Mouse (Mus musculus) lung, adult 2 months (tissue): Measurements from ENCODE around the gene Lrp10. TPM values are rescaled to one million over a fixed set of nuclear protein-coding genes. Genes with fewer than 3 reads are reported as not detected.

ENCODE experiments used
- DNase-seq: peaks from one replicate; pipeline ENCODE4 v3.0.0; 2022
- H3K4me1 ChIP-seq: fragments of 200-500 bp; 2 replicates; pipeline ENCODE4 v1.6.1; 2011; ENCODE audit warnings: low read length; ENCODE audit not compliant: control insufficient read depth, insufficient read depth
- H3K4me3 ChIP-seq: fragments of 200-500 bp; replicated peaks from 2 replicates; pipeline ENCODE3; 2011; ENCODE audit warnings: low read depth, mild to moderate bottlenecking, control low read depth, low read length; ENCODE audit errors: extremely low read depth
- CTCF ChIP-seq: fragments of 200-500 bp; IDR thresholded peaks from 2 replicates; pipeline ENCODE4 v1.5.1; 2011; ENCODE audit warnings: mild to moderate bottlenecking, low read length, control low read depth; ENCODE audit not compliant: insufficient read depth
- POLR2A ChIP-seq: fragments of 200-500 bp; IDR thresholded peaks from 2 replicates; pipeline ENCODE4 v1.6.1; 2011; ENCODE audit warnings: low read depth, mild to moderate bottlenecking, control low read depth, low read length, borderline replicate concordance; ENCODE audit errors: extremely low read depth
- WGBS: fragments of 180-500 bp; shearing (Covaris S2); methylation state at CpG from one replicate; pipeline ENCODE4 v1.1.7; 2018; 5-methylcytosine and 5-hydroxymethylcytosine counted together
- polyA plus RNA-seq: library from polyadenylated mRNA; depleted of rRNA; stranded (reverse); fragments of >200 nt; gene quantifications from 2 replicates; pipeline ENCODE4 v1.2.3, GENCODE M21; 2012

Gene Lrp10
- polyA plus RNA-seq, 1 experiment: 184 TPM

- no peak for DNase-seq
- WGBS: 26% methylated on average over 14 of the region's 14 CpGs
- peaks cover 11% of the 10 kb centered on the region for H3K4me1 ChIP-seq
- H3K4me3 ChIP-seq: peak overlapping the region; percentile 98
- no peak for TF ChIP-seq CTCF
- TF ChIP-seq POLR2A: no peak
Observed at GRCm38 (mm10) chr14:54426003-54426688, 37.8 kb upstream of the Lrp10 start.

GRCm38 (mm10) chr14:54426689-54427398 is 37.1 kb upstream of the Lrp10 start, which contains the start of gene Mrpl52:
Gene Mrpl52 (plus strand): TSS chr14:54426909.
- H3K4me1 ChIP-seq: peaks cover 11% of the 10 kb centered on the region
- no peak for TF ChIP-seq CTCF
- TF ChIP-seq POLR2A: peak; percentile 88; the same call in 1 of the 2 replicates
- peak; percentile 91 for DNase-seq
- 1% methylated on average over 48 of the region's 48 CpGs for WGBS
- H3K4me3 ChIP-seq: peak within 1 kb of the TSS; percentile 98

- Histone ChIP-seq H3K4me3 (no peak overlapping the region), H3K4me1 (peaks cover 11% of the 10 kb centered on the region)
- DNase-seq: no peak
- no peak for TF ChIP-seq CTCF
- no peak for TF ChIP-seq POLR2A
- WGBS: 82% methylated on average over 7 of the region's 7 CpGs
Observed at GRCm38 (mm10) chr14:54427696-54428095, 36.2 kb upstream of the Lrp10 start.

- 81% methylated on average over 5 of the region's 5 CpGs for WGBS
Observed at GRCm38 (mm10) chr14:54428421-54428820, 35.5 kb upstream of the Lrp10 start.

GRCm38 (mm10) chr14:54429332-54430093 is 34.4 kb upstream of the Lrp10 start:
- no peak overlapping the region for H3K4me3 ChIP-seq
- TF ChIP-seq POLR2A (no peak), CTCF (no peak)
- DNase-seq: no peak
- H3K4me1 ChIP-seq: peaks cover 25% of the 10 kb centered on the region
- 32% methylated on average over 7 of the region's 7 CpGs for WGBS

More at GRCm38 (mm10) chr14:54428421-54428820, 35.5 kb upstream of the Lrp10 start:
- Histone ChIP-seq H3K4me3 (no peak overlapping the region), H3K4me1 (peaks cover 18% of the 10 kb centered on the region)
- TF ChIP-seq POLR2A: no peak
- no peak for TF ChIP-seq CTCF
- DNase-seq: no peak

GRCm38 (mm10) chr14:54430406-54431145 is 33.4 kb upstream of the Lrp10 start:
- Histone ChIP-seq H3K4me1 (peaks cover 25% of the 10 kb centered on the region), H3K4me3 (peak overlapping the region; percentile 75)
- WGBS: 18% methylated on average over 18 of the region's 18 CpGs
- DNase-seq: no peak
- no peak for TF ChIP-seq CTCF
- TF ChIP-seq POLR2A: 0 out of 2 replicates have a peak, but pooled peaks have one; percentile 16

GRCm38 (mm10) chr14:54431334-54432077 is 32.4 kb upstream of the Lrp10 start, which contains the start of gene Mmp14:
Gene Mmp14 (plus strand): TSS chr14:54431612.
- peaks cover 23% of the 10 kb centered on the region for H3K4me1 ChIP-seq
- peak; percentile 68 for DNase-seq
- 1% methylated on average over 49 of the region's 49 CpGs for WGBS
- H3K4me3 ChIP-seq: peak within 1 kb of the TSS; percentile 75
- TF ChIP-seq POLR2A (peak; percentile 41; the same call in 1 of the 2 replicates), CTCF (no peak)
